In the genomic region with DNA sequence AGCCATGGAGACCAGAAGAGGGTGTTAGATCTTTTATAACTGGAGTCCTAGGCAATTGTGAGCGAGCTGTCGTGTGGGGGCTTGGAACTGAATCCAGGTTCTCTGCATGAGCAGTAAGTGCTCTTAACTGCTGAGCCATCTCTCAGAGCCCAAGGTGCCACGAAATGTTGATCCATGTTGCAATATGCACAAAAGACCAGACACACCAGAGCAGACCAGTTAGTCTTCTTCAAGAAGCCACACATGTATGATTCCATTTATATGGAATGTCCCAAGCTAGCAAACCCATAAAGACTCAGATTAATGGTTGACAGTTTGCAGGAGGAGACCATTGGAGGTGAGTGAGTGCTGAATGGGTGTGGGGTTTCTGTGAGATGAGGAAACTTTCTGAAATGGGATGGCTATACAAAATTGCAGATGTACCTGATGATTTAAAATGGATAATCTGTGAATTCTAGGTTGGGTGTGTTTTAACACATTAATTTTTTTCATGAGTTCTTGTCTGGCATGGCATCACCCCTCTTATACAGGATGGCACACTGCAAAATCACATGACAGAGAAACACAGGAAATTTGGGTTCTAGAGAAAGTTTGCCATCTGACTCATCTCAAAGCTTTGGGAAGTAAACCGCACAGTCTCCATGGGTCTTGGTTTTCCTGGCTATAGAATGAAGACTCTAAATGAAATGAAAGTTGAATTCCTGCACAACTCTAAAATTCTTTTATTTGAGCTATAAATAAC, we compare ENCODE assay signal across 27 mouse cellular contexts.
A peak's percentile ranks its signal among the peaks of the same experiment; 100 is the strongest.
DNase-seq lines count a peak whose midpoint lies in the region; ATAC-seq and TF ChIP-seq lines count a peak whose summit lies in the region.
"Had no signal": no experiment of that assay in that cellular context is flagged by ENCODE, and none has a peak within 500 bp of the region (broad histone marks: within the 10 kb centered on the region; RNA-seq: fewer than 3 reads in every experiment).

No protein-coding gene starts in this region.

- no peak for ATAC-seq in limb, embryonic 13.5 days (ENCODE audit: low FRiP score, low read depth)
- peak; percentile 44 for ATAC-seq in Patski
- no peak for ATAC-seq in intestine, postnatal 0 days
- ATAC-seq: activated CD4-positive, CD25-positive, alpha-beta regulatory T cell, adult 4 months; CD4-positive, CD25-positive, alpha-beta regulatory T cell, adult 4 months; forebrain, embryonic 14.5 days; forebrain, embryonic 16.5 days had no signal

- no peak for DNase-seq in limb, embryonic 10.5 days (ENCODE audit: low spot score)
- no peak for DNase-seq in Patski (ENCODE audit: low read depth, low spot score)
- no peak for DNase-seq in T-cell, adult 2 months (ENCODE audit: low spot score)
- no peak for DNase-seq in heart, postnatal 4 days
- DNase-seq: adrenal gland, adult 8-10 months; adrenal gland, postnatal 14 days; adrenal gland, postnatal 36 days; cerebellum, adult 11-12 months; cerebellum, adult 8-10 months; cerebellum, adult 9-11 months; cerebellum, postnatal 14 days; cerebellum, postnatal 36 days; embryo, embryonic 11 days had no signal

- H3K27me3 ChIP-seq in limb, embryonic 13.5 days: no peaks in the 10 kb centered on the region
- no peaks in the 10 kb centered on the region for H3K27me3 ChIP-seq in limb, embryonic 10.5 days (ENCODE audit: low read depth, poor library complexity, severe bottlenecking)
- H3K27me3 ChIP-seq in Patski (no peaks in the 10 kb centered on the region), myocyte (ENCODE audit: control insufficient read depth, insufficient read depth, insufficient read length) (no peaks in the 10 kb centered on the region)
- no peaks in the 10 kb centered on the region for H3K27me3 ChIP-seq in intestine, postnatal 0 days (replicated peaks; ENCODE audit: control insufficient read depth, insufficient read depth, low read length)
- H3K27me3 ChIP-seq: CH12.LX; embryonic facial prominence, embryonic 12.5 days; forebrain, embryonic 12.5 days had no signal

- H3K4me2 ChIP-seq in limb, embryonic 13.5 days (replicated peaks): no peak overlapping the region
- H3K4me2 ChIP-seq in myocyte (ENCODE audit: low read depth): peak overlapping the region; percentile 49
- H3K4me2 ChIP-seq in intestine, postnatal 0 days (replicated peaks; ENCODE audit: low read depth): no peak overlapping the region
- H3K4me2 ChIP-seq: embryonic facial prominence, embryonic 12.5 days; forebrain, embryonic 12.5 days had no signal

- CTCF ChIA-PET in Patski (lab: Charles Lee): interaction anchor here (1.5 kb wide), 1 partner anchor 34 kb away, joined by 4 read pairs; no protein-coding TSS in a partner anchor

- no peak overlapping the region for H3K4me3 ChIP-seq in limb, embryonic 13.5 days
- H3K4me3 ChIP-seq in limb, embryonic 10.5 days: no peak overlapping the region
- H3K4me3 ChIP-seq in embryonic fibroblast, embryonic 13.5 days (ENCODE audit: insufficient read depth, low read length): no peak overlapping the region
- no peak overlapping the region for H3K4me3 ChIP-seq in myocyte
- no peak overlapping the region for H3K4me3 ChIP-seq in intestine, postnatal 0 days (ENCODE audit: low read depth, low read length)
- H3K4me3 ChIP-seq: embryonic facial prominence, embryonic 12.5 days; erythroblast, embryonic 14.5 days; forebrain, embryonic 10.5 days; forebrain, embryonic 12.5 days had no signal

- H3K36me3 ChIP-seq in limb, embryonic 13.5 days: no peaks in the 10 kb centered on the region
- no peaks in the 10 kb centered on the region for H3K36me3 ChIP-seq in limb, embryonic 10.5 days
- no peaks in the 10 kb centered on the region for H3K36me3 ChIP-seq in myocyte (ENCODE audit: control insufficient read depth, insufficient read depth)
- H3K36me3 ChIP-seq in intestine, postnatal 0 days (ENCODE audit: control insufficient read depth, insufficient read depth): no peaks in the 10 kb centered on the region
- H3K36me3 ChIP-seq: embryonic facial prominence, embryonic 12.5 days; forebrain, embryonic 10.5 days; forebrain, embryonic 12.5 days; G1E had no signal

- no peak overlapping the region for H3ac ChIP-seq in myocyte (ENCODE audit: control insufficient read depth, insufficient read length)

- H3K9ac ChIP-seq in limb, embryonic 13.5 days: no peak overlapping the region
- H3K9ac ChIP-seq in intestine, postnatal 0 days (ENCODE audit: low read depth, low read length): no peak overlapping the region
- H3K9ac ChIP-seq: embryonic facial prominence, embryonic 12.5 days; forebrain, embryonic 12.5 days had no signal

- no peaks in the 10 kb centered on the region for H3K79me2 ChIP-seq in myocyte (ENCODE audit: control insufficient read depth, insufficient read depth)

- no peak for TF ChIP-seq CTCF in Patski (IDR thresholded peaks at IDR 0.05)
- no peak for TF ChIP-seq CTCF in embryonic fibroblast, embryonic 13.5 days (IDR thresholded peaks at IDR 0.05; ENCODE audit: borderline replicate concordance, insufficient read depth, low read length)
- no peak for TF ChIP-seq CTCF in intestine, postnatal 0 days (IDR thresholded peaks at IDR 0.05; ENCODE audit: low read depth)

- no peak for TF ChIP-seq POLR2A in embryonic fibroblast, embryonic 13.5 days (IDR thresholded peaks at IDR 0.05; ENCODE audit: low read depth, low read length)
- no peak for TF ChIP-seq POLR2A in myocyte (IDR thresholded peaks at IDR 0.05; ENCODE audit: insufficient read length, low read depth)

- POLR2A ChIA-PET in Patski (lab: Charles Lee): no interaction called here

- no peaks in the 10 kb centered on the region for H3K9me3 ChIP-seq in limb, embryonic 13.5 days
- no peaks in the 10 kb centered on the region for H3K9me3 ChIP-seq in limb, embryonic 10.5 days (replicated peaks)
- no peaks in the 10 kb centered on the region for H3K9me3 ChIP-seq in intestine, postnatal 0 days (ENCODE audit: control insufficient read depth)
- H3K9me3 ChIP-seq: embryonic facial prominence, embryonic 12.5 days; forebrain, embryonic 10.5 days; forebrain, embryonic 12.5 days had no signal

- peak overlapping the region; percentile 10; the same call in 1 of the 2 replicates for H3K27ac ChIP-seq in limb, embryonic 13.5 days
- no peak overlapping the region for H3K27ac ChIP-seq in limb, embryonic 10.5 days
- peak overlapping the region; percentile 59 for H3K27ac ChIP-seq in embryonic fibroblast, embryonic 13.5 days (ENCODE audit: insufficient read depth, low read length)
- no peak overlapping the region for H3K27ac ChIP-seq in intestine, postnatal 0 days (ENCODE audit: low read depth, low read length)
- H3K27ac ChIP-seq: forebrain, embryonic 10.5 days; forebrain, embryonic 12.5 days had no signal

- WGBS in limb, embryonic 13.5 days: 76% methylated on average over 4 of the region's 4 CpGs
- WGBS in limb, embryonic 10.5 days: 86% methylated on average over 4 of the region's 4 CpGs
- 84% methylated on average over 4 of the region's 4 CpGs for WGBS in intestine, postnatal 0 days

- peaks cover 25% of the 10 kb centered on the region for H3K4me1 ChIP-seq in limb, embryonic 13.5 days
- H3K4me1 ChIP-seq in limb, embryonic 10.5 days: peaks cover 37% of the 10 kb centered on the region
- H3K4me1 ChIP-seq in embryonic fibroblast, embryonic 13.5 days (ENCODE audit: control insufficient read depth, insufficient read depth, low read length): peaks cover 4% of the 10 kb centered on the region
- H3K4me1 ChIP-seq in intestine, postnatal 0 days (replicated peaks; ENCODE audit: control insufficient read depth, insufficient read depth, low read length): no peaks in the 10 kb centered on the region
- H3K4me1 ChIP-seq: forebrain, embryonic 12.5 days had no signal

- in situ Hi-C loops in Patski (cut with MboI; ENCODE audit: low pct_unique_long_range_greater_than_20kb): no loop called here

TF ChIP-seq in myocyte, 11 proteins besides CTCF, POLR2A, EP300 and RAD21:
- TF ChIP-seq CEBPB (IDR thresholded peaks at IDR 0.05; ENCODE audit: insufficient read depth, poor library complexity, severe bottlenecking): peak; percentile 83
- TF ChIP-seq REST (IDR thresholded peaks at IDR 0.05; ENCODE audit: insufficient read depth, insufficient read length): no peak
- no peak for TF ChIP-seq MYOD1 (IDR thresholded peaks at IDR 0.05; ENCODE audit: control insufficient read depth in 1 of 3, insufficient read length in 2 of 3, low read depth in 2 of 3)
- TF ChIP-seq TCF12 (IDR thresholded peaks at IDR 0.05; ENCODE audit: insufficient read depth, poor library complexity, severe bottlenecking): no peak
- peak; percentile 79 for TF ChIP-seq USF1 (IDR thresholded peaks at IDR 0.05; ENCODE audit: low read depth)
- no peak for TF ChIP-seq MYOG (IDR thresholded peaks at IDR 0.05; ENCODE audit: control insufficient read depth in 1 of 3, insufficient read depth in 1 of 3, insufficient read length in 2 of 3, low read depth in 2 of 3)

Comparison
In these comparisons a context has a peak if more than half of its experiments do, and no peak if none do; other contexts are left out.
1. H3K27ac ChIP-seq: peak in limb, embryonic 13.5 days (single experiment) and embryonic fibroblast, embryonic 13.5 days (single experiment); none in limb, embryonic 10.5 days (single experiment) and intestine, postnatal 0 days (single experiment).